Mouse (Mus musculus) yolk sac, embryonic 10.5 days (tissue): ENCODE results near the gene Lgals9.

Source experiments
- DNase-seq: peaks from one replicate; pipeline ENCODE4 v3.0.0-alpha.2; 2017; ENCODE audit warnings: low spot score

The Lgals9 gene

DNA sequence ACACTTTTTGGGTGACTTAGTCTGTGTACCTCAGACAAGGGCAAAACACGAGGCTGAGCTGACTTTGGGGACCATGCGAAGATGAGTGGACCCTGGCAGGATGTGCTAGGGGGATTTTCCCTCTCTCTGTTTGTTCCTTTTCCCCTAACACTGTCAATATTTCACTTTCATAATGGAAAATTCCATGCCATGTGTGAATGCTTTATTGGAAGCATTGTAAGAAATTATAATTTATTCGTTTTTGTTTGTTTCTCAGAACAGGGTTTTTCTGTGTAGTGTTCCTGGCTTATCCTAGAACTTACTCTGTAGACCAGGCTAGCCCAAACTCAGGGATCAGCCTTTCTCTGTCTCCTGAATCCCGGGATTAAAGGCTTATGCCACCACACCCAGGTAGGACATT, 65.0 kb downstream of the Lgals9 start:
- no peak for DNase-seq

DNA sequence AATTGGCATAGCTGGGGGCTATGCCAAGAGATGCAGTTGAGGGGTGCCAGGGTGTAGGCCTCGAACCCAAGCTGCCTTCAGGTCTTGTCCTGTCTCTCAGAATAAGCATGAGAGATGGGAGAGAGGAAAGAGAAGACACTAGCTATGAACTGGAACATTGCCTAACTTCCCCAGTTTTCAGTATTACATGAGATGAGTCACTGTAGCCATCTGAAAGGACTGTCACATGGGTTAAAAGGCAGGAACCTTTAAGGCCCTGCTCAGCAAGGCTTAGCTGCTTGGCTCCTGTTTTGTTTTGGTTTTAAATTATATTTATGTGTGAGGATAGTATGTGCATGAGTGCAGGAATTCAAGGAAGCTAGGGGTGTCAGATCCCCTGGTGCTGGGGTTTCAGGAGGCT, 68.3 kb downstream of the Lgals9 start:
- no peak for DNase-seq

GRCm38 (mm10) chr11:78915473-78915872, 69.3 kb downstream of the Lgals9 start:
- DNase-seq, result no peak
